Mouse (Mus musculus): ENCODE results near the gene Lrrc8b.

The Lrrc8b gene

GRCm38 (mm10) chr5:105519096-105519975 is 103.8 kb downstream of the Lrrc8b start, which contains the start of gene Lrrc8c:
TSS of gene Lrrc8c (plus strand) at chr5:105519388.
- peak; percentile 82 to 89 for DNase-seq

DNA sequence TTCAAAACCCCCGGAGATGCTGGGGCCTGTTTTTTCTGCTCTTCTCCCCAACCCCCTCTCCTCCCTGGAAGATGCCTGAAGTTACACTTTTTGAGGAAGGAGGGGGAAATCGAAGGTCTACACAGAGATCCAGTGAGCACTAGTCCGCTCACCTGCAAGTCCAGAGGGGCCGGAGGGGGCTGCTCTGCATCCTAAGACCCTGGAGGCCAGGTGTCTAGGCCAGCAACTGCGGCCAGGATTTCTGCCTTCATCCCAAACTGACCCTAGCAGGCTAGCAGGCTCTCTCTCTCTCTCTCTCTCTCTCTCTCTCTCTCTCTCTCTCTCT is 104.4 kb downstream of the Lrrc8b start:
- DNase-seq: no peak

GRCm38 (mm10) chr5:105520442-105520965 is 104.9 kb downstream of the Lrrc8b start:
- no peak for DNase-seq

- DNase-seq: no peak
Measured at GRCm38 (mm10) chr5:105523452-105523851, 107.9 kb downstream of the Lrrc8b start.

- DNase-seq: no peak
Measured at GRCm38 (mm10) chr5:105525004-105525403, 109.4 kb downstream of the Lrrc8b start.

- no peak for DNase-seq
Measured at GRCm38 (mm10) chr5:105526107-105526645, 110.6 kb downstream of the Lrrc8b start.

GRCm38 (mm10) chr5:105526766-105527165 is 111.2 kb downstream of the Lrrc8b start:
- no peak for DNase-seq

GRCm38 (mm10) chr5:105527477-105528331 is 112.1 kb downstream of the Lrrc8b start:
- DNase-seq: no peak

GRCm38 (mm10) chr5:105530576-105530975 is 115.0 kb downstream of the Lrrc8b start:
- DNase-seq: no peak

- DNase-seq: no peak
Measured at GRCm38 (mm10) chr5:105535186-105535585, 119.6 kb downstream of the Lrrc8b start.

DNA sequence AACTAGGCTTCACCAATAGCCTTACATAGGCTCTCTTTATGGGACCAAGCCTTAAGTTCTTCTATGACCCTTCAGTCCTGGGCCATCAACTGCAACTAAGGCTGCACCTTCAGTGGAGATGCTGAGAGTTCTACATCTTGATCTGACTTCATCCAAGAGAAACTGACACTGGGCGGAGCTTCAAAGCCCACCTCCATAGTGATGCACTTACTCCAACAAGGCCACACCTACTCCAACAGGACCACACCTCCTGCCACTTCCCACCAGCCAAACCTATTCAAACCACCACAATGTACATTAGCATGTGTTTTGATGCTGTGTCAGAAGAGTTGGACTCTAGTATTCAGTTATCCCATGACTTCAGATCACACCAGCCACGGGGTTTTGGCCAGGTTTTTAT is 120.6 kb downstream of the Lrrc8b start:
- no peak for DNase-seq

GRCm38 (mm10) chr5:105537101-105537723 is 121.6 kb downstream of the Lrrc8b start:
- DNase-seq: no peak
